Mouse (Mus musculus) lung, adult 2 months (tissue): ENCODE data around the gene Cecr2.

Experiments
- CTCF ChIP-seq: fragments of 200-500 bp; IDR thresholded peaks from 2 replicates; pipeline ENCODE4 v1.5.1; 2011; ENCODE audit warnings: mild to moderate bottlenecking, low read length, control low read depth; ENCODE audit not compliant: insufficient read depth
- POLR2A ChIP-seq: fragments of 200-500 bp; IDR thresholded peaks from 2 replicates; pipeline ENCODE4 v1.6.1; 2011; ENCODE audit warnings: low read depth, mild to moderate bottlenecking, control low read depth, low read length, borderline replicate concordance; ENCODE audit errors: extremely low read depth

- no peak for TF ChIP-seq CTCF
- no peak for TF ChIP-seq POLR2A
Observed at GRCm38 (mm10) chr6:120795422-120796086, 129.4 kb downstream of the Cecr2 start.
